Mouse (Mus musculus) layer of hippocampus, postnatal 36 days (tissue): Measurements from ENCODE around the gene Cd81. TPM values are rescaled to one million over a fixed set of nuclear protein-coding genes. Genes with fewer than 3 reads are reported as not detected.

Experiments
- DNase-seq, 2 experiments: peaks; one replicate each; pipeline ENCODE4 v3.0.0; 2022
- total RNA-seq, 2 experiments: library from RNA; stranded (reverse); gene quantifications; 2 replicates each; pipeline ENCODE4 v1.2.3; 2021

Cd81 gene
- total RNA-seq, 2 experiments from 2014 or later: 441 to 447 TPM

DNA sequence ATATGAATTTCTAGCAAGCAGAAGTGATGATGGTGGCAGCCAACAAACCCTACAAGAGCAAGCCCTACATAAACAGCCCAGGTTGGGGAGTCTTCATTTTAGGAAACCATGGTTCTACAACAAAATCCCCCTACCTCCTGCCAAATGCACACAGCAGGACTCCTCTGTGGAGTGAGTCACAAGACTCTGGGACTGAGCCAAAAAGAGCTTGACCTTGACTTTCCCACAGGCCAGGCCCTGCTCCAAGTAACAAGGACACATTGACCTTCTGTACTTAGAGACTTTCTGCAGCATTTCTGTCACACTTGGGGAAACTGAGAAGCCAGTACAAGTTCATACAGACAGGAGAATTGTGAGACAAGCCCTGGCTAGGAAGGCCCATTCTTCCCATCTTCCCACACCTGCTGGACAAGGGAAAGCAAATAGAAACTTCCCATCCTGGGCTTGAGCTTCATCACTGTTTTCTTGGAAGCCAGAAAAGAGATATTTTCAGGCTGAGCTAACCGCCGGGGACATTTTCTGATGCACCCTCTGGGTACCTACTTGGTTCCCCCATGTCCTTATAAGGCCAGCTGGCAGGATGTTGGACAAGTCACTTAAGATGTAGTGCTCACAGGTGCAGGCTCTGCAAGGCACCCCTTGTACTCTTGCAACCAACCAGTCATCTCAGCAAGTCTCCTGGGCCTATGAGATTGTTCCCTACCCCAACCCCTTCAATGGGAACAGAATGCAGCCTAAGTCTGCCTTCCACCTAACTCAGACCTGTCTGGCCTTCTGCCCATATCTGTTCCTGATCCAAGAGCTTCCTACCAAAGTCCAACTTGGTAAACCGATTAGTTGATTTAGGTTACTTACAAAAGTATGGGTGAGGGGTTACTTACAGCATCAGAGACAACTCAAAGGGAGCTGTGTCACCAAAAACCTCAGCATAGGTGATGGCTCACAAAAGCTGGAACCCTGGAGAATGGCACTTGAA lies 2.4 kb upstream of the Cd81 start:
- no peak for DNase-seq

GRCm38 (mm10) chr7:143051316-143051715 lies 1.2 kb upstream of the Cd81 start:
- no peak for DNase-seq

DNA sequence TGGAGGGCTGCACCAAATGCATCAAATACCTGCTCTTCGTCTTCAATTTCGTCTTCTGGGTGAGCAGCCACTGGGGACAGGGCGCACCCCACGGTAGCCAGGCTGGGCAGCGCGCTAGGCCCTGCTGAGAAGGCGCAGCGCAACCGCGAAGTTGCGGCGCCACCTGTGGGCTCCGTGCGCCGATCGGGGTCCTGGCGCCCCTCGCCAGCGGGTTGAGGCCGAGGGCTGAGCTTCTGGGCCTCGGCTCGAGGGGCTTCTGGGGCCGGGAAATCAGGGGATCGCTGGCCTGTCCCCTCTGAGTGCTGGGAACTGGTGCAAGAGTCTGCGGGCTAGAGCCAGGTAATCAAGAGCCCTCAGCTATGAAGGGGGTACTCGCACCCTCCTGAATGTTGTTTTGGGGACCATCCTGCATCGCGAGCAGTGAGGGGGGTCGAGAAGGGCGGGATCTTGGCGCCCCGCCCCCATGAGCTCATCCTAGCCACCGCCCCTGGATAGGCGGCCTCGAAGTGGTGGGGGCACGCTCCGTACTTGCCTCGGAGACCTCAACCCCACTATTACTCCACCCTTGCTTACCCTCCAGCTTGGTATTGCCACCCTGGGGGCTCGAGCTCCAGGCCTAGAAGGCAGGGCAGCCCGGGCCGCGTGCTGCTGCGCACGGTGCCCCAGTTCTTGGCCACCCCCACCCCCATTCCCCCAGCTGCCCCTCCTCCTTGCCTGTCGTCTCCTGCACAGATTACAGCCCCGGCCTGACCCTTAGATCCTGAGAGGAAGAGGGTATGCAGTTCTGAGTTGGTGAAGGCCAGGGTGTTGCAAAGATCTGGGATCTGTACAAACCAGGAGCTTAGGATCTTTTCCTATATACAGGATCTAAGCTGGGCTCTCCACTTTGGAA lies 715 bp downstream of the Cd81 start:
- peak; percentile 65 to 71 for DNase-seq

GRCm38 (mm10) chr7:143053961-143054611 lies 1.5 kb downstream of the Cd81 start:
- no peak for DNase-seq

- DNase-seq: no peak
Measured at GRCm38 (mm10) chr7:143054612-143054965, 2.0 kb downstream of the Cd81 start.

DNA sequence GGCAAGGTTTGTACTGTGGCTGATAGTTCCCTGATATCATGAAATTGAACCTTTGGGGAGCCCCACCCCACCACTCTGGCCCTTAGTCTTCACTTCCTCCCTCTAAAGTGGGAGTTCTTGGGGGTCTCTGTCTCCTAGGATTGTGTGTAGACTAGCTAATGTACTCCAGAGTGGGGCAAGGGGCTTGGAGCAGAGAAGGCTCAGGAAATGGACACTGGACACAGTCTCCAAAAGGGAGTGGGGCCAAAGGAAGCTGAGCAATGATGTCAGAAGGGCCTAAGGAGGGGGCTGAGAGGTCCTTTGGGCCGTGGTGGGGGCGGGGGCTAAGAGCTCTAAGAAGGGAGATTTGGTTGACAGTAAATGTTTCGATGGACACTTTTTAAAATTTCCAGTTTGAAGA lies 2.5 kb downstream of the Cd81 start:
- DNase-seq: no peak

GRCm38 (mm10) chr7:143055499-143056186 lies 3.1 kb downstream of the Cd81 start:
- DNase-seq: peak in 1 of 2 experiments; percentile 43

DNA sequence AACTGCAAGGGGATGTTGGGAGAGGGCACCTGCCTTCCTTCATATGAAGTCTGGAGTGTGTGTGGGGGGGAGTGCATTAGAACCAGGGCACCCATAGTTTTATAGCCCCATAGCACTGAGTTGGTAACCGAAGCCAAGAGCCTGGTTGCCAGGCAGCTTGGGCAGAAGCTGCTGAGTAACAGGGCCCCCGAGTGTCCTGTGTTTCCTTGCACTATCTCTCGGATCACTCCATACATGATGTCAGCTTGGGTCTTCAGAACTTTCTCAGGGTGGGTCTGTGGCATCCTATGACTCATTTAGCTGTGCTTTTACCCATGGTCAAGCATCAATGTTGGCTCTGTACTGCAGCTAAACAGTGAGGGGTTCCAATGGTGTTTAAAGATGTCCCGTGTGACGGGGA lies 4.5 kb downstream of the Cd81 start:
- no peak for DNase-seq

GRCm38 (mm10) chr7:143057667-143058220 lies 5.2 kb downstream of the Cd81 start:
- no peak for DNase-seq

- DNase-seq: no peak
Measured at GRCm38 (mm10) chr7:143058221-143058697, 5.7 kb downstream of the Cd81 start.

DNA sequence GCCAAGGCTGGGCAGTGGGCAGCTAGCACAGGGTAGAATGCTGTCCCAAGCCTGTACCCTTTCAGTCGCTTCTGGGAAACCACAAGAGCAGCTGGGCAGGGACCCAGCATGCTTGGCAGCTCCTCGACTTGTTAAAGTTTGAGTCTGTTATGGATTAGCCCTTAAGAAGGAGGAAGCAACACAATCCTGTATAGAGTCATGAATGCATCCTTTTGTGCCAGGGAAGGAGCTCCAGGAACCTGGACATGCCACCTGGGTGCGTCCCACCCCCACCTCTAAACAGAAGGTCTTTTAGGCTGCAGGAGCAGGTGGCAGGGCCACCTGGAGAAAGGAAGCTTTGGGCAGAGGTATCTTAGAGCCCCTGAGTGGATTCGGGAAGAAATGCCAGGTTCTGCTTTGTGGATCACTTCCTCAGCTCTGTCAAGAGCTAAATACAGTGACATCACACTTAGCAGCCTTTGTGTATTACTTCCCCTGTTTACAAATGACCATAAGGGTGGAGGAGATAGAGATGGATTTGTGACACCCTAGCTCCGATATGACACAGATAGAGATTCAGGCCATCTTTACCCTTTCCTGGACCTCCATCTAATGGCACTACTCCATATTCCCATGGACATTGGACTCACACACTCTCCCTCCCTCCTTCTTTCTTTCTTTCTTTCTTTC lies 6.8 kb downstream of the Cd81 start:
- DNase-seq: peak; percentile 53

DNA sequence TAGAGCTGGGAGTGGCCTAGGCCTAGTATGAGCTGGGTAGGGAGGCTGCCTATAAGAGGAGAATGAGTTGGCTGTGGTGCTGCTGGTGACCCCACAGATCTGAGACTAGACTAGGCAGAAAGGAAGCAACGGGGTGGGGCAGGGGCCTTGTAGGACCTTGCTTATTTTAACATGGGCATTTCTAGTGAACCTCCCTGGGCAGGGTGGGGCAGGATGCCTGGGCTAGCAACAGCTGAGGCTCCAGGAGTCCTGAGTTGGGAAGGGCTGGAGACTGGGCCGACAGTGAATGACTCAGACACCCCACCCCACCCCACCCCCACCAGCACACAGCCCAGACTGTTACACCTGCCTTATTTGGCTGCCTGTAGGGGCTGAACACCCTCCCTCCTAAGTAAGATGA lies 10.2 kb downstream of the Cd81 start:
- no peak for DNase-seq

DNA sequence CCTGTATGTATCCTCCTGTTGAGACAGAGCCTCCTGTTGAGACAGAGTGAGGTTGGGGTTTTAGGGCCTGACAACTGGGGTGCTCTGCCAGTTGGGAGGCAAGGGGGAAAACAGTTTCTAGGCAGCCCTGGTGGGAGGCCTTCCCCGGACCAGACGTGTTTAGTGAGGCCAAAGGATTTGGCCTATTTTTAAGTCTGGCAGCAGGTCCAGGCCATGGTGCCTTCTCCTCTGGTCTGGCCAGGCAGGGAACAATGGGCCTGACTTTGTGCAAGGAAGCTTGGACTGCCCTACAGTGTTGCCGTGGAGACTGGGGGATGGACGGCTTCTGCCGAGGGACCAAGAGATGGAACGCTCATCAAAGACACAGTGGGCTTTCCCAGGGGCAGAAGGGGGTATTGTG lies 11.7 kb downstream of the Cd81 start:
- DNase-seq: peak; percentile 46 to 50

- no peak for DNase-seq
Measured at GRCm38 (mm10) chr7:143065692-143066091, 13.2 kb downstream of the Cd81 start.

DNA sequence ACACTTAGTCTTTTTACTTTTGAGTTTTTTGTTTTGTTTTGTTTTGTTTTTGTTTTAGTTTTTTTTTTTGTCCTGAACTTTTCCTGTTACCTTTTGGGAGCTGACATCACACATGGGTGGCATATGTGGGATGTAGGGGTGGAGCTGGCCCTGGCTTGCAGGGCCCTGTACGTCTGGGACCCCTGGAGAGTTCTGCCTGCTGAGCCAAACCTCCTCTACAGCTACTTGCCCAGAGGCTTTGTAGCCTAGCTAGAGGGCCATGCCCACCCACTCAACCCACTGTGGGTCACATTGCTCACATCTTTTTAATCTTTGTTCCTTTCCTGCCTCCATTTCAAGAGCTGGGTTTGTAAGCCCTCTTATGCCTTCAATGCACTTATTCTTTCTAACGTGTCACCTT lies 14.9 kb downstream of the Cd81 start:
- no peak for DNase-seq

DNA sequence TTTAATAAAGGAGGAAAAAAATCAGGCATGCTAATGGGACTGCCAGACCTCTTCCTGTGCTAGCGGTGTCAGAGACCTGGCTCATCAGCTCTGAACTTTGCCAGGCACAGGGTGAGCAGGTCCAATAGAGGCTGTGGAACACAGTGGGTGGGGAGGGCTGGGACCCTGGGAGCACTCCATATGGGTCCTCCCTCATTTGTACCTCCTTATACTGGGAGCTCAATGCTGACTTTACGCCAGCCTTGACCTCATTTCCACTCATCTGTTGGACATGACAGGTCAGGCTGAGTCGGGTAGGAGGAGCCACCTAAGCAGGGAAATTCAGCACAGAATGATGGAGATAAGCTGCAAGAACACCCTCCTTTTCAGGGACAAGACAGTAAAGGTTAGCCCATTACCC lies 15.4 kb downstream of the Cd81 start:
- no peak for DNase-seq

DNA sequence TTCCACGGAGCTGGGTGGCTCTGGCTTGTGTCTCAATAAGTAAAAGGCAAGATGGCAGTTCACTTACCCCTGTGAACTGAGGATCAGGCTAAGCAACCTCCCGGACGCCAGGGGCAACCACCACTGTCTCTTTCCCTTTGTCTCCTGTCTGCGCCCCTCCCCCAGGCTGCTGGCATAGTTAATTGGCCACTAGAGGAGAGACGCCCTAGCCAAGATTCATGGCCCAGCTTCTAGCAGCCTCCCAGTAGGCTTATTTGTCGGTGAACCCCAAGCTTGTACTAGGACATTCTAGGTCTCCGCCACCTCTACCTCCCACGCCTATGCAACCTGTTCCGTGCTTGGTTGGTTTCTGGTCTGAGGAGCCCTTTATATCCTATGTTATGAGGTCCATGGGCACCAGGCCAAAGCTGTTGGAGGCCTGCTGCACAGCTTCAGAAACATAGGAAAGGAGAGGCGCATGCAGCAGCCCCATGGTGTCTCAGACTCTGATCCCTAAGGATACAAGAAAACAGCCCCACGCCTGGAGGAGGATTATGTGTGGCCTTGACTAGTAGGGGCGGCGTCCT lies 15.9 kb downstream of the Cd81 start:
- peak; percentile 41 to 42 for DNase-seq

DNA sequence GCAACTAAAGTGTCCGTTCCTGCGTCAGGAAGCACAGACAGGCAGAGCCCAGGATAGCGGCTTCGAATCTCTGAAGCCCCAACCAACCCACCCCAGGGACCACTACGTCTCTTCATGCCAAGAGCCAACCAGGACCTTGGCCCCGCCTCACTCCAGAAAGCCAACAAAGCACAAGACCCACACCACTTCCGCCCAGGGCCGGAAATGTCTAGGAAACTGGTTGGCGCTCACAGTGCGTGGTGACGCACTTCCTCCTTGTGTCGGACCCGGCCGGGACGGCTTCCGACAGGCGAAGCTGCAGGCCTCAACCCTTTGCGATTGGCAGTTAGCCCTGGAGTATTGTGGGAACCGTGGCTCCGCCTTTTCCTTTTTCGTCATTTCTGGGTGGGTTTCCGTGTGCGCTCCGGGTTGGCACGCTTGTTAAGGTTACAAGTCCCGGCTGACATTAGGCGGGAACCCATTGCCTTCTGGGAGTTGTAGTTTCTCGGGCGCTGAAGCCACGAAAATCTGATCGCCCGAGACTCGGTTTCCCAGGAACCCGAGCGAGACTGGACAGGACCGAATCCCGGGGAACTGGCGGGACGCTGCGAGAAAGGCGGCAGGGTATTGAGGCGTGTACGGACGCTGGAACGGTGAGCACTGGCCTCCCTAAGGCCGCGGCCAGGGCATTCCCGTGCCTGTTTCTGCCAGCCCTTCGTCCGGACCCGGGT lies 16.5 kb downstream of the Cd81 start, which contains the start of gene Tssc4:
Tssc4 (plus strand) TSS at position 368 of the 710 bp plus-strand sequence.
- DNase-seq: peak; percentile 98 to 99

DNA sequence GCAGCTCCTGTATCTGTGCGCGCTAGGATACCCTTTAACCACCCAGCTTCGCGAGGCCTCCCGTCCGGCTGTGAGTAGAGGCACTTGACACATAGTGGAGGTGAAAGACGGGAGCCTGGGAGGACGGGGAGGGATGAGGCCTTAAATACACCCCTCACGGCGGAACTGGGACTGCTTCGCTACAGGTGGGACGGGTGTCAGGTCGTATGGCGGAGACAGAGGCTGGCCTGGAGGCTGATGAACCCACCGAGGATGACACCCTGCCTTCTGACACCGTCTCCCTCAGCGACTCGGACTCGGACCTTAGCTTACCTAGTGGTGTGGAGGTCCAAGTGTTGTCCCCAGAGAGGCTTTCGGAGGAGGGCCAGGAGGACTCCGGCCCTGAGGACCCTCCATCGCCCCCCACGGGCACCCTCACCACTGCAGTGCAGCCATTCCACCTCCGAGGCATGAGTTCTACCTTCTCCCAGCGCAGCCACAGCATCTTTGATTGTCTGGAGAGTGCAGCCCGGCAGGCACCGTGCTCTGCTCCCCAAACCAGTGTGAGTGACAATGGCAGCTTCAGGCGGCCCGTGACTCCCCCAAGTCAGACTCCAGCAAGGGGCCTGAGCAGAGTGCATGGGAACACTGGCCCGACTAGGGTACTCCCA lies 17.3 kb downstream of the Cd81 start:
- no peak for DNase-seq
